Mouse (Mus musculus): ENCODE data around the gene Fpgs. TPM values are rescaled to one million over a fixed set of nuclear protein-coding genes. Genes with fewer than 3 reads are reported as not detected.

Fpgs gene
- polyA plus RNA-seq, 1 experiment from 2014 or later = 25.9 TPM

DNA sequence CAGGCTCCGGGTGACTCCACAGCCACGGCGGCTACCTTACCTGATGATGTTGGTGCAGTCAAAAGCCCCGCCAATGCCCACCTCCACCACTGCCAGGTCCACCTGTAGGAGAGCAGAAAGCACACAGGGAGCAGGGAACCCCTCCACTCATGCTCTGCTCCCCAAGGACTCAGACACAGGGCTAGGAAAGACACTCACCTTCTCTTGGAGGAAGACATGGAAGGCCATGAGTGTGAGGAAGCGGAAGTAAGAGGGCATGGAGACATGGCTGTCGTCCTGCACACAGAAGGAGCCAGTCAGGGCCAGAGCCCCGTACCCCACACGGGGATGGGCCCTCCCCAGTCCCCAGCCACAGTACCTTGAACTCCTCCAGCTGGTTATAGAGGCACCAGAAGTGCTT, 16.4 kb downstream of the Fpgs start:
- H3K27me3 ChIP-seq (ENCODE audit: control insufficient read depth, insufficient read depth, low read length) = no peaks in the 10 kb centered on the region
- H3K4me1 ChIP-seq (ENCODE audit: control insufficient read depth, insufficient read depth, low read length) = peaks cover 6% of the 10 kb centered on the region
- peaks cover 50% of the 10 kb centered on the region for H3K36me3 ChIP-seq (ENCODE audit: control insufficient read depth, insufficient read depth, low read length)
- no peaks in the 10 kb centered on the region for H3K9me3 ChIP-seq (ENCODE audit: control insufficient read depth, low read depth, low read length)
- no peak overlapping the region for H3K27ac ChIP-seq (ENCODE audit: low read length)
- H3K9ac ChIP-seq (replicated peaks; ENCODE audit: low read depth, low read length) = no peak overlapping the region
- no peak overlapping the region for H3K4me2 ChIP-seq (replicated peaks; ENCODE audit: low read depth, low read length)
- WGBS = 95% methylated on average over 8 of the region's 8 CpGs
- no peak for ATAC-seq (ENCODE audit: insufficient number of reproducible peaks, insufficient read depth, low FRiP score, low read depth)
- H3K4me3 ChIP-seq (ENCODE audit: low read depth, low read length) = no peak overlapping the region

GRCm38 (mm10) chr2:32686640-32687039, 17.3 kb downstream of the Fpgs start:
- Histone ChIP-seq H3K27ac (ENCODE audit: low read length) (no peak overlapping the region), H3K4me1 (ENCODE audit: control insufficient read depth, insufficient read depth, low read length) (peaks cover 4% of the 10 kb centered on the region), H3K4me3 (ENCODE audit: low read depth, low read length) (no peak overlapping the region), H3K4me2 (replicated peaks; ENCODE audit: low read depth, low read length) (no peak overlapping the region), H3K9me3 (ENCODE audit: control insufficient read depth, low read depth, low read length) (no peaks in the 10 kb centered on the region), H3K36me3 (ENCODE audit: control insufficient read depth, insufficient read depth, low read length) (peaks cover 51% of the 10 kb centered on the region), H3K27me3 (ENCODE audit: control insufficient read depth, insufficient read depth, low read length) (no peaks in the 10 kb centered on the region), H3K9ac (replicated peaks; ENCODE audit: low read depth, low read length) (no peak overlapping the region)
- no peak for ATAC-seq (ENCODE audit: insufficient number of reproducible peaks, insufficient read depth, low FRiP score, low read depth)
- 88% methylated on average over 6 of the region's 6 CpGs for WGBS

- H3K9ac ChIP-seq (replicated peaks; ENCODE audit: low read depth, low read length) = no peak overlapping the region
- ATAC-seq (ENCODE audit: insufficient number of reproducible peaks, insufficient read depth, low FRiP score, low read depth) = no peak
- no peaks in the 10 kb centered on the region for H3K27me3 ChIP-seq (ENCODE audit: control insufficient read depth, insufficient read depth, low read length)
- H3K4me2 ChIP-seq (replicated peaks; ENCODE audit: low read depth, low read length) = no peak overlapping the region
- H3K4me3 ChIP-seq (ENCODE audit: low read depth, low read length) = no peak overlapping the region
- peaks cover 52% of the 10 kb centered on the region for H3K36me3 ChIP-seq (ENCODE audit: control insufficient read depth, insufficient read depth, low read length)
- H3K4me1 ChIP-seq (ENCODE audit: control insufficient read depth, insufficient read depth, low read length) = peaks cover 9% of the 10 kb centered on the region
- 90% methylated on average over 3 of the region's 3 CpGs for WGBS
- H3K27ac ChIP-seq (ENCODE audit: low read length) = no peak overlapping the region
- H3K9me3 ChIP-seq (ENCODE audit: control insufficient read depth, low read depth, low read length) = no peaks in the 10 kb centered on the region
Observed at GRCm38 (mm10) chr2:32685807-32686206, 18.1 kb downstream of the Fpgs start.

- no peak overlapping the region for H3K4me2 ChIP-seq (replicated peaks; ENCODE audit: low read depth, low read length)
- no peak overlapping the region for H3K27ac ChIP-seq (ENCODE audit: low read length)
- H3K9me3 ChIP-seq (ENCODE audit: control insufficient read depth, low read depth, low read length) = no peaks in the 10 kb centered on the region
- H3K9ac ChIP-seq (replicated peaks; ENCODE audit: low read depth, low read length) = no peak overlapping the region
- 91% methylated on average over 15 of the region's 15 CpGs for WGBS
- H3K4me1 ChIP-seq (ENCODE audit: control insufficient read depth, insufficient read depth, low read length) = peaks cover 13% of the 10 kb centered on the region
- H3K27me3 ChIP-seq (ENCODE audit: control insufficient read depth, insufficient read depth, low read length) = no peaks in the 10 kb centered on the region
- no peak for ATAC-seq (ENCODE audit: insufficient number of reproducible peaks, insufficient read depth, low FRiP score, low read depth)
- H3K4me3 ChIP-seq (ENCODE audit: low read depth, low read length) = no peak overlapping the region
- peaks cover 56% of the 10 kb centered on the region for H3K36me3 ChIP-seq (ENCODE audit: control insufficient read depth, insufficient read depth, low read length)
Observed at GRCm38 (mm10) chr2:32684681-32685428, 19.1 kb downstream of the Fpgs start.

GRCm38 (mm10) chr2:32683701-32684100, 20.2 kb downstream of the Fpgs start:
- no peak overlapping the region for H3K27ac ChIP-seq (ENCODE audit: low read length)
- no peak for ATAC-seq (ENCODE audit: insufficient number of reproducible peaks, insufficient read depth, low FRiP score, low read depth)
- WGBS = 87% methylated on average over 10 of the region's 10 CpGs

GRCm38 (mm10) chr2:32682721-32683417, 21.1 kb downstream of the Fpgs start:
- Histone ChIP-seq H3K4me3 (ENCODE audit: low read depth, low read length) (no peak overlapping the region), H3K4me2 (replicated peaks; ENCODE audit: low read depth, low read length) (no peak overlapping the region), H3K9ac (replicated peaks; ENCODE audit: low read depth, low read length) (no peak overlapping the region), H3K4me1 (ENCODE audit: control insufficient read depth, insufficient read depth, low read length) (peaks cover 14% of the 10 kb centered on the region), H3K27ac (ENCODE audit: low read length) (no peak overlapping the region), H3K27me3 (ENCODE audit: control insufficient read depth, insufficient read depth, low read length) (no peaks in the 10 kb centered on the region), H3K9me3 (ENCODE audit: control insufficient read depth, low read depth, low read length) (no peaks in the 10 kb centered on the region), H3K36me3 (ENCODE audit: control insufficient read depth, insufficient read depth, low read length) (peaks cover 56% of the 10 kb centered on the region)
- WGBS = 77% methylated on average over 14 of the region's 14 CpGs
- no peak for ATAC-seq (ENCODE audit: insufficient number of reproducible peaks, insufficient read depth, low FRiP score, low read depth)

More at GRCm38 (mm10) chr2:32683701-32684100, 20.2 kb downstream of the Fpgs start:
- H3K4me3 ChIP-seq (ENCODE audit: low read depth, low read length) = no peak overlapping the region
- peaks cover 14% of the 10 kb centered on the region for H3K4me1 ChIP-seq (ENCODE audit: control insufficient read depth, insufficient read depth, low read length)
- no peaks in the 10 kb centered on the region for H3K9me3 ChIP-seq (ENCODE audit: control insufficient read depth, low read depth, low read length)
- no peaks in the 10 kb centered on the region for H3K27me3 ChIP-seq (ENCODE audit: control insufficient read depth, insufficient read depth, low read length)
- H3K4me2 ChIP-seq (replicated peaks; ENCODE audit: low read depth, low read length) = no peak overlapping the region
- H3K36me3 ChIP-seq (ENCODE audit: control insufficient read depth, insufficient read depth, low read length) = peaks cover 56% of the 10 kb centered on the region
- H3K9ac ChIP-seq (replicated peaks; ENCODE audit: low read depth, low read length) = no peak overlapping the region

DNA sequence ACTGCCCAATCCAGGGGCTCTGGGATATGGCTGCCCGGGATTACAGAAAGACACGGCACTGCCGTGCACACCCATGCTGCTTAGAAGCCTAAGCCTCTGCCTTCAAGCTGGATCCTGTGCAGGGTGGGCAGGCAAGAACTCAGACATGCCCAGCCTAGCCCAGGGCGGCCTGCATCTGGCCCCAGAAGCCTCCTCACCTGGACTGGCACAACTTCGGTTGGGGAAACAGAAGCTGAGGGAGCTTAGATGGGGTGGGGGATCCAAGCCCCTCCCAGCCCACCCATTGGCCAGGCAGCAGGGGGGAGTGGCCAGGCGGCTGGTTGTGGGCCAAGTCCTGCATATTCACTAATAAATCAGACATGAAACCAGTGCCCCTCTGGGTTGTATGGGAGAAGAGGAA, 22.2 kb downstream of the Fpgs start:
- H3K27me3 ChIP-seq (ENCODE audit: control insufficient read depth, insufficient read depth, low read length) = no peaks in the 10 kb centered on the region
- WGBS = 59% methylated on average over 6 of the region's 6 CpGs
- H3K4me3 ChIP-seq (ENCODE audit: low read depth, low read length) = no peak overlapping the region
- peaks cover 46% of the 10 kb centered on the region for H3K36me3 ChIP-seq (ENCODE audit: control insufficient read depth, insufficient read depth, low read length)
- no peaks in the 10 kb centered on the region for H3K9me3 ChIP-seq (ENCODE audit: control insufficient read depth, low read depth, low read length)
- no peak overlapping the region for H3K9ac ChIP-seq (replicated peaks; ENCODE audit: low read depth, low read length)
- no peak overlapping the region for H3K4me2 ChIP-seq (replicated peaks; ENCODE audit: low read depth, low read length)
- H3K4me1 ChIP-seq (ENCODE audit: control insufficient read depth, insufficient read depth, low read length) = peaks cover 14% of the 10 kb centered on the region
- ATAC-seq (ENCODE audit: insufficient number of reproducible peaks, insufficient read depth, low FRiP score, low read depth) = peak; percentile 50
- no peak overlapping the region; the same call in 1 of the 2 replicates for H3K27ac ChIP-seq (ENCODE audit: low read length)

- peak overlapping the region; percentile 86; the same call in 1 of the 2 replicates for H3K27ac ChIP-seq (ENCODE audit: low read length)
- no peak overlapping the region for H3K9ac ChIP-seq (replicated peaks; ENCODE audit: low read depth, low read length)
- H3K4me1 ChIP-seq (ENCODE audit: control insufficient read depth, insufficient read depth, low read length) = peaks cover 14% of the 10 kb centered on the region
- WGBS = 85% methylated on average over 19 of the region's 19 CpGs
- ATAC-seq (ENCODE audit: insufficient number of reproducible peaks, insufficient read depth, low FRiP score, low read depth) = no peak; the same call in 1 of the 2 replicates
- no peak overlapping the region for H3K4me2 ChIP-seq (replicated peaks; ENCODE audit: low read depth, low read length)
- no peaks in the 10 kb centered on the region for H3K27me3 ChIP-seq (ENCODE audit: control insufficient read depth, insufficient read depth, low read length)
- no peak overlapping the region for H3K4me3 ChIP-seq (ENCODE audit: low read depth, low read length)
- H3K9me3 ChIP-seq (ENCODE audit: control insufficient read depth, low read depth, low read length) = no peaks in the 10 kb centered on the region
- H3K36me3 ChIP-seq (ENCODE audit: control insufficient read depth, insufficient read depth, low read length) = peaks cover 39% of the 10 kb centered on the region
Observed at GRCm38 (mm10) chr2:32680961-32681650, 22.8 kb downstream of the Fpgs start.
